Mouse (Mus musculus): ENCODE measurements around the gene Serinc3.
"Not testable (repeated sequence)": the region's sequence is repeated elsewhere in the genome, so short reads cannot be mapped to it uniquely, and the experiment has no call there.

Gene Serinc3

DNA sequence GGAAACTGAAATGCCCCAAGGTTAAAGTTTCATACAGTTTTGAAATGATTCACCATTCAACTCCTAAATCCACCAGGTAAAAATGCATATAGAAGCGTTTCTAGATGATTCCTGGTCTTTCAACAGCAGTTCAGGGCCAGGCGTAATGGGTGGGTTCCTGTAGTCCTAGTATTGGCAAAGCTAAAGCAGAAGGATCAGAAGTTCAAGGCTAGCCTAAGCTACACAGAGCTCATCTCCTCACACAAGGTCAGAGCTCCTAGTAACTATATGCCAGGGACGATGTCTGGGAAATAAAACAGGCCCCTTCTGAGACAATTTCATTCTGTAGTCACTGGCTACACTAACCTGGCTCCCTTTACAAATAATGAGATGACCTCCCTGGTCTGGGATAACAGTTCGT, 13.7 kb downstream of the Serinc3 start:
- no peak for DNase-seq (ENCODE audit: low read depth, low spot score)

DNA sequence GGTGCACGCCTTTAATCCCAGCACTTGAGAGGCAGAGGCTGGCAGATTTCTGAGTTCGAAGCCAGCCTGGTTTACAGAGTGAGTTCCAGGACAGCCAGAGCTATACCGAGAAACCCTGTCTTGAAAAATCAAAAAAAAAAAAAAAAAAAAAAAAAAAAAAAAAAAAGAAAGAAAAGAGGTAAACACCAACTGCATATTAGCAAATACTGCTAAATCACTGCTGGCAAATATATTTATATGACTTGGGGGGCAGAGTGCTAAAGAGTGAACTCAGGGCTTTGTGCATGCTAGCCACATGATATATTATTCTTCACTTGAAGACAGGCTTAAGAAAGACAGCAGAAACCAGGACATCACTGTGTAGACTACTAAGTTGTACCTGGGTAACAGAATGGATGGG, 23.5 kb downstream of the Serinc3 start:
- not testable (repeated sequence) for DNase-seq (ENCODE audit: low read depth, low spot score)

DNA sequence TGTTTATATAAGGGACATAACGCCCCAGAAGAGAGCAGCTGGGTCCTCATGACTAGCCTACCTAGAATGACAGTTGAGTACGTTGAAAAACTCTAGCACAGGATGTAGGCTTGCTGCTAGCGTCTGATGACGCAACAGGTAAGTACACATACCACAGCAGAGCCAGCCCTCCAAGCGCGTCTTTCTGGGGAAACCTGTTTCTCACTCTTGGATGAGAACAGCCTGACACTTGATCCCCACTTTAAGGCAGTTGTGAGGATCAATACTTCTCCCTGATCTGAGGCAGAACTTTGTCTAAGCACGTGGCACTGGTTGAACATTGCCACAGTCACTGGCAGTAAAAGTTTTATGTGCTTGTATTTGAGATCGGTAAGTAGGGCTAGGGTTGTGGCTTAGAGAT, 24.5 kb downstream of the Serinc3 start:
- no peak for DNase-seq (ENCODE audit: low read depth, low spot score)

DNA sequence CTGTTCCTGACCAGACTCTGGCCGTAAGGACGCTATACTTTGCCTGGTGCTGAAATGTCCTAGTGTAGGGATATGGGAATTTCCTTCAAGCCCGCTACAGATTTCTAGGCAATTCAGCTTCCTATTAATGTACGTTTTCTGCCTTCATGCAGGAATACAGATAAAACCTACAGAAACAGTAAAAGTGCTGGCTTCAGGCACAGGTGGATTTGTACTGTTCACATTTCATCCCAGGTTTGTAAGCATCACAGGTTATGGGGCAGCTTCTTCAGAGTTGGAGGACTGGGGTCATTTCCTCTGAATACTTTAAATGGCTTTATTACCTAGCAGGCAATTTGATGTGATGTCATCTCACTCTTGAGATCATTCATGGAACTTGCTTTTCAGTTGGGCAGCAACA, 27.1 kb downstream of the Serinc3 start:
- no peak for DNase-seq (ENCODE audit: low read depth, low spot score)

DNA sequence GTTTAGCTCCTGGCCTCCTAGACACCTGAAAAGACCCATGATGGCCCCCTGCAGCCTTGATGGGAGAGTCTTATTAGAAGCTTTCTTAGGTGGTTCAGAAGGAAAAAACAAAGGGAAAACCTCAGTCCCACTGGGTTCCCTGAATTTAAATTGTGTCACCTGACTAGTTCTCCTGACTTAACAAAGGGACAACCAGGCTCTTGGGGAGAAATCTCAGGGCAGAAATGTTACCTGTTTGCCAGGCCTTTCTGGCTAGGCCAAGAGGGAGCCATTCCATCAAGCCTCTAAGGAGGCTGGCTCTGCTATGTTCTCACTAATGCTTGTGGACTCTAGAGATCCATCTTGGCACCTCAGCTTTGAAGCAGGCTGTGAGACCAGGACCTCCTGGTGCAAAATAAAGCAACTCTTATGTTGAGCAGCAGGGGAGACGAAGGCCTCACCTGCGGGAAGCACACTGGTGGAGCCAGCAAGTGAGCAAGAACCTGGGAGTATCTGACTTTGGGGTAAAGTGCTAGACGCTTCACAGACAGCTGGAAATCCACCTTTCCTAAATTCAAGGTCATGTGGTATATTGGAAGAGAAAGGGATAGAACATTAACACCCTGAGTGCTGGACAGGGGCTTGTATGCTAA, 27.6 kb downstream of the Serinc3 start:
- no peak for DNase-seq (ENCODE audit: low read depth, low spot score)

DNA sequence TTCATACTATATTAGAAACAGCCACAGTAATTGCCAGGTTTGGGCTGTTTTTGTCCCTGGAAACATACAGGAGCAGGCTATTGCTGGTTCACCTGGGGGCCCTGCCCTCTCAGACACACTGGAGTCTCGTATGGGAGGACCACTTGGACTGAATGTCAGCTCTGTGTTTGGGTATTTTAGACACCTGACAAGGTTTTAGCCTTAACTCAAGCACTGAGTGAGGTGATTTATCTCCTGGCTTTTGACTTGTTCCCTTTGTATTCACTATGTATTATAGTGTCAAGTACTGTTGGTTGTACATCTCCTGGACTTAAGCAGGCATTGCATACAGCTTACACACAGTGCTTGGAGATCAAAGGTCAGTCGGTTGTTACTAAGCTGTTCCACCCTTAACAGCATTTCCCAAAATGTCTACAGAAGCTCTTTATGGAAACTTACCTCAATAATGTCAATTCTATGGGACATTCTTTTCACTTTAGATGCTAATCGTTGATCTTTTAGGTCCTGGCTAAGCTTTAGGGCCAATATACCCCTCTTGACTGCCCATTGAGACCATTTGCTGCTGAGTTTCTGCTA, 28.2 kb downstream of the Serinc3 start:
- no peak for DNase-seq (ENCODE audit: low read depth, low spot score)

DNA sequence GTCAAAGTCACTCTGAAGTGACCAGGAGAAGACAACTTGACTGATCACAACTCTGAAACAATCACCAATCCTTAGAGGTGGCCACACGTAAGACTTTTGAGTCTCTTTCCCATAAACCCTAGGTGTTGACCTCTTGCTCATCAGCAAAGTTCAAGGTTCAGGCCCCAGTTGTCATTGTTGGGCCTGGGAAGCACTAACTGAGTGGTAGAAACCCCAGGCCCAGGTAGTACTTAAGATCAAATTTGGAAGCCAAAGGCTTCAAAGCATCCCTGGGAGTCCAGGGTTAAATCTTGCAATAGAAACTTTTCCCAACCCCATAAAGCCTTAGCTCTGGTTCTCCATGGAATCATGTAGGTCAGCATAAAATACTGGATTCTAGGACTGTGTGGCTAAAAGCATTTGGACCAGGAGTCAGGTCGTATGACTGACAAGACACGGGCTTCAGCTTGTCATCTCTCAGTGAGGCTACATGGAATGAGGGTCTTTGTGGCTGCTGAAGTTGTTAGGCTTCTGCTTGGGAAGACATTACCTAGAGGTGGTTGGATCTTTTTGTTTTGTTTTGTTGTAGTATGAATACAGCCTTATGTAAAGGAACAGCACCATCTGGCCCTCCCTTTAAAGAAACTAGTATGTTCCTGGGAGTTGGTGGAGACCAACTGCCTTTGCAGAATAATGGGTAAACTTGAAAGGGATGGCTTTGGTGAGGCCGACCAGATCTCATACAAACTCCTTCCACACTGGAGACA, 28.9 kb downstream of the Serinc3 start:
- DNase-seq (ENCODE audit: low read depth, low spot score): no peak

DNA sequence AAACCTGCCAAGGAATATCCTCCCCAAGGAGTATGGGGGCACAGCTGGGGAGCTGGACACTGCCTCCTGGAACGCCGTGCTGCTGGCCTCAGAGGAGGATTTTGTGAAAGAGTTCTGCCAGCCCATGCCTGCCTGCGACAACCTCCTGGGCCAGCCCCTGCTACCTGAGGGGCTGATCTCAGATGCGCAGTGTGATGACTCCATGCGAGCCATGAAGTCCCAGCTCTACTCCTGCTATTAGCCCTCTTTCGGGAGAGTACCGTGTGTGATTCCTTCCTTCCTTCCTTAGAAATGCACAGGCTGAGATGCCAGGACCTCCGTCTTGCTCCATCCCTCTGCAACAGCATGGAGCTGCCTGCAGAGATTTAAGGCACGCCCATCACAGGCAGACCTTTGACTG, 29.5 kb downstream of the Serinc3 start:
- no peak for DNase-seq (ENCODE audit: low read depth, low spot score)

DNA sequence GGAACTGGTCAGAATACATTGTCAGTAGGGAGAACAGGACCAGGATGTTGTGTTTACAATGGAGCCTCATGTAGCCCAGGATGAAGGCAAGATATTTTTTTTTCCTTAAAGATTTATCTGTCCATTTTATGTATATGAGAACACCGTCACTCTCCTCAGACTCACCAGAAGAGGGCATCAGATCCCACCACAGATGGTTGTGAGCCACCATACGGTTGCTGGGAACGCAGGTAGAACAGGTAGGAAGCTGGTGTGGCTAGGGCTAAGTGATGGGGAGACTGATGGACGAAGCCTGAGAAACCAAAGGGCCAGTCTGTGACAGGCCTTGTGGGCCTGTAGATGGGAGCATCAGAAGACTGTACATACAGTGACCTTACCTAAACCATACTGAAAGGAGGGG, 30.9 kb downstream of the Serinc3 start:
- DNase-seq (ENCODE audit: low read depth, low spot score): no peak

DNA sequence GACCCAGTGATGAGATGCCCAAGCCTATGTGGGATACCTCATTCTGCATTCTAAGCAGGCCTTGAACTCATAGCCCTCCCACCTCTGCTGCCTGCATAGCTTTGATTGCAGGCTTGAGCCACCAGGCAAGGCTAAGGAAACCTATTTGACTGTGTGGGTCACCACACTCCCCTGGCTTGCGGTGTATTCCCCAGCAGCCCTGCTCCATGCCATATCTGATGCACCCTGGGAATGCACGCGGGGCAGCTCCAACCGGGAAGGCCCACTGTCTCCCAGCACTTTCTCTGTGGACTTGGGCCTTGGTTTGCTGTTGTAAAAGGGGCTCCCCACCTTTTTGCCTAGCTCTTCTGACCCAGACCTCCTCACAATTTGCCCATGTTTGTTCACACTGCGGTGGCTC, 31.7 kb downstream of the Serinc3 start:
- no peak for DNase-seq (ENCODE audit: low read depth, low spot score)

DNA sequence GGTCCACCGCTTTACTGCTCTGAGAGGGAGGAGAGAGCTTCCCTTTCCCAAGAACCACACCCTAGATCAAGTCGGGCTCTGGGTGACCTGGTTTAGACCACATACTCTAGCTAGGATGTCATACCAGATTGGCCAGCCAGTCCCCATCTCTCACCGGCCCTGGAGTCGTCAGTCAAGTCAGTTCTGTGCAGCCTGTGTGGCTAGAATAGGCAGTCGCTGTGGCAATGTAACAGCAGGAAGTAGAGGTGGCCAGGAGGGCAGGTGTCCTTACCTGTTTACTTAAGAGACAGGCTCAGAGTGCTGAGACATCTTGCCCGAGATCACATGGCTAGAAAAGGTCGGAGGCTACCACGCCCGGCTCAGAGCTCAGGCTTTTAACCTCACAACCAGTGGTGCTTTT, 33.8 kb downstream of the Serinc3 start:
- no peak for DNase-seq (ENCODE audit: low read depth, low spot score)

DNA sequence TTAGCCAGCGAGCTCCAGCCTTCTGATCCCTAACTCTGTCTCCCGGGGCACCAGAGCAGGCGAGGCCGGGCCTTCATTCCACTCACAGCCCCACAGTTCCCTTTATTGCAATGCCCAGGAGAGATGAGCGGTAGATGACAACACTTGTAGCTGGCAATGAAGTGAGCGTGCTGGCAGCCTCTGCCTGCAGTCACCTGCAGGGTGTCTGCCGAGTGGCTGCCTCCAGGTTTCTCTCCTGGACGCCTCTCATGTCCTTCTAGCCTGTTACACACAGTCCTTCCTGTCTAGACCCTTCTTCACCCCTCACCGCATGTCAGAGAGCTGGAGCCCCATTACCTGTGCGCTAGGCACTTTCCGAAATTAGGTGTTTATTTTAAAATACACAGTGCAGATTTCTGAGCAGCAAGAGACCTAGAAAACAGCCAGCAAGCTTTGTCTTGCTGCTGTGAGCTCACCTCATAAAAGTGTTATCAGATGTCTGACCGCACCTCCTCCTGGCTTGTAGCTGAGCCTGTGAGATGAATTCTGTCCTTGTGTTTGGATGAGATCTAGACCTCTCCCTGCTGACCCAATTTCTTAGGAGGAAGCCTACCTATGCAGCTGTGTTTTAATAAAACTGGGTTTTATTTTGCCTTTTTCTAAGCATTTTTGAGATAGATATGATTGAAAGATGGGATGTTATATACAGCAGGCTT, 35.5 kb downstream of the Serinc3 start:
- DNase-seq (ENCODE audit: low read depth, low spot score): no peak

DNA sequence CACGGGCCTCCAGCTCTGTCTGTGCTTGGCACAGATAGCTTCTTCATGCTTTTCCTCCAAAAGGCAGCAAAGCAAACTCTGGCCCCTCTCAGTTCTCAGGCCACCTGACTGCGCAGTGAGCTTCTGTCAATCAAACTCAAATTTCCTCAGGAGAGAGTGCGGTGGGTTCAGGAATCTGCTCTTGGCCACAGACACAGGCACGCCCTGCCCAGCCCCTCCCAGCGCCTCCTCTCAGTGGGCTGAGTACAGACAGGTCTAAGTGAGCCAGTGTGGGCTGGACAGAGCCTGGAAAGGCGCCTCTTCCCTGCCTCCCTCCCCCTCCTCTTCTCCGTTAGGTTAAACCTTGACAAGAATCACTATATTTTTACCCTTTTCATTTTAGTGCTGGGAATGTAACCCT, 36.9 kb downstream of the Serinc3 start:
- no peak for DNase-seq (ENCODE audit: low read depth, low spot score)

DNA sequence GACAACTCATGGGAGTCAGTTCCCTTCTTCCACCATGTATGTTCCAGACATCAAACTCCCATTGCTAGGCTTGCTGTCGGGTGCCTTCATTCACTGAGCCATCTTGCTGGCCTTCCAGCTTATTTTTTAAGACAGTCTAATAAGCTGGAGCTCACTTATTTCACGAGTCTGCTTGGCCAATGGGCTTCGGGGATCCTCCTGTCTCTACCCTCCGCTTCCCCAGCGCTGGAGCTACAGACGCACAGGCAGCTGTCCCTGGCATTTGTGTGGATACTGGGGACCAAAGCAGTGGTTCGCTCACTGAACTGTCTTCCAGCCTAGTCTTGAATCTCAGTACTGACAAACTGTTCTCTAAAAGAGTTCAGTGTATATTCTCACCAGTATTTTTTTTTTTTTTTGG, 38.8 kb downstream of the Serinc3 start:
- DNase-seq (ENCODE audit: low read depth, low spot score): no peak

DNA sequence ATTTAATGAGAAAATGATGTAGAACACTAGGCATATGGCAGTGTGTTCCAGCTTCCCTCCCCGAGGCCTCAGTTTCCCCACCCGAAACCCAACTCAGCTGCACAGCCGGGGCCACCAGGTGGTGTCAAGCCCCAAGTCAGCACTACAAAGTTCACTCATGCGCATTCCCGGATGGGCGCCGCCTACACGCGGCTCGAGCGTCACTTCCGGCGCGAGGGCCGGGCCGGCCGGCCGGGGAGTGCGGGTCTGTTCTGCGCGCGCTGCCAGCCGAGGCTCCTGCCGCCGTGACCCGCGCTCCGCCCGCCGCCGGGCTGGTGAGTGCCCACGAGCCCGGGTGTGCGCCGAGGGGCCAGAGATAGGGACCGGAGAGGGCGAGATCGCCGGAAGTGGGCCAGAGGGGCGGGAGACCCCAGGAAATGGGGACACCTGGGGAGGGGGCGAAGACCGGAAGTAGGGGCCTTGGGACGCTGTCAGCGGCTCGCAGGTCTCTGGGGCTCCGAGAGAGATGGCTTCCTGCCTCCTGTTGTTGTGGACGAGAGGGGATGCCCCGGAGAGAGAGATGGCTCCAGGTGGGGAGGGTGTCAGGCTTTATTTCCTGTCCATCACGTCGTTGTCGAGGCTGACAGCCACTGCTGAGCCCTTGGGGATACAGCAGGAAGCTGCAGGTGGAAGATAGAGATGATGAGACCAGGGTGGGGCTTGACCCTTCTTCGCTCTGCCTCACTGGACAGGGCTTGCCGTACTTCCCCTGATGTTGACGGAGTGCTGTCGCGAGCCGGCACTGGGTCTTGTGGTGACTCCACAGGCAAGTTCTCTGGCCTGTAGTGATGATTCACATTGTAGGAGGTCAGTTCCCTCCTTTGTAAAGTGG, 42.6 kb downstream of the Serinc3 start, which contains the start of gene Ttpal:
Gene Ttpal, plus strand, starts transcription at position 214 of the 871 bp plus-strand sequence.
- DNase-seq (ENCODE audit: low read depth, low spot score): peak; percentile 93

DNA sequence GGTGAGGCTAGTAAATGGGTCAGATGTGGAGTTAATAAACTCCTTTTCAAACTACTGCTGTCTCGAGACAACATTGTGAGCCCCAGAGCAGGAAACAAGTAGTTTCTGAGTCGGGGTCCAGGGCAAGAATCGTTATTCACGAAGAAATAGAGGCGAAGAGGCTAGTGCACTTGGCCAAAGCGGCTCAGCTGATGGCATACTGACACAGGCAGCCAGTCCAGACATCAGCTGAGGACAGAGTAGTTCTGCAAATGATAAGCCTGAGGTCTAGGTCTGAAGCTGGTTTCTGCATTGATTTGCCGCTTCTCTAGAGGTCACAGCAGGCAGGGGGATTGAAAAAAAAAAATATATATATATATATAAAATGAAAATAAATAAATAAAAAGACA, 43.2 kb downstream of the Serinc3 start:
- DNase-seq (ENCODE audit: low read depth, low spot score): no peak

DNA sequence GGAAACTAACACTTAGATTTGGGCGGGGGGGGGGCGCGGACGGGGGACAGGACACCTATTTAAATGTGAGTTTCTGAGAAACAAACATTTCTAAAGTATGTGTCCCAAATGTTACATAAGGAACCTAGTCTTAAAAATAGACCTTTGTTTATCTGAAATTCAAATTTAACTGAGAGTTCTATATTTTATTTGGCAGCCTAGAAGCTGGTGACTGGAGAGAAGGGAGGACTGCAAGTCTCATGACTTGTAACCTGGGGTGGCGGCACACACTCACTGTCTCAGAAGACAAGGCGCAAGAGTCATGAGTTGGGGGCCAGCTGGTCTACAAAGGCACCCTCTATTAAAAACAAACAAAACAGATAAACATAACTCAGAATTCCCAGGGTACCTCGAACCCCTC, 43.9 kb downstream of the Serinc3 start:
- no peak for DNase-seq (ENCODE audit: low read depth, low spot score)

DNA sequence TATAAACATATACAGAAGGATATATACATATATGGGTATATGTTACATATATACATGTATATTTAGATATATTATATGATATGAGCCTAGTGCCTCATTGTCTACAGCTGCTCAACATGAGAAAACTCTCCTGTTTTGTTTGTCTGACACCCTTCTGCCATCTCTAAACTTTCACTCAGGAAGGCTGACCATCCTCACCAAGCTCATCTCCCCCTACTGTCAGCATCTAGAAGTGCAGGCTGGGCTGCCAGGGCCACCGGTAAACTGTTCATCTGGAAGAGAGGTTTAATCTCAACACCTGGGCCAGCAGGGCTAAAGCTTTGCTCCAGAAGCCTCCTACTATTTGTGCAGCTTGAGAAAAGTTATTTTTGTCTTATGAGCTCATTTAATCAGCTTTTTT, 45.7 kb downstream of the Serinc3 start:
- peak; percentile 71 for DNase-seq (ENCODE audit: low read depth, low spot score)

DNA sequence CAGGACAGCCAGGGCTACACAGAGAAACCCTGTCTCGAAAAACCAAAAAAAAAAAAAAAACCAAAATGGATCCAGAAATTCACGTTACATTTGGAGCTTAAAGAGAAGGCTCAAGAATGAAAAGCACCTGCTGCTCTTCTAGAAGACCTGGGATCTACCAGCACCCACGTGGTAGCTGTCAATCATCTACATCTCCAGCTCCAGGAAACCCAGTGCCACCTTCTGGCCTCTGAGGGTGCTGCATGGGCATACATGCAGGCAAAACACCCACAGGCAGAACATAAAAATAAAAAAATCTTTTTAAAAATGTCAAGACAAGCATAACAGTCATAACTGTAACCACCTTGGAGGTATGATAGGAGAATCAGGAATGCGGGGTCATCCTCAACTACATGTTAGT, 47.3 kb downstream of the Serinc3 start:
- DNase-seq (ENCODE audit: low read depth, low spot score): peak; percentile 79

DNA sequence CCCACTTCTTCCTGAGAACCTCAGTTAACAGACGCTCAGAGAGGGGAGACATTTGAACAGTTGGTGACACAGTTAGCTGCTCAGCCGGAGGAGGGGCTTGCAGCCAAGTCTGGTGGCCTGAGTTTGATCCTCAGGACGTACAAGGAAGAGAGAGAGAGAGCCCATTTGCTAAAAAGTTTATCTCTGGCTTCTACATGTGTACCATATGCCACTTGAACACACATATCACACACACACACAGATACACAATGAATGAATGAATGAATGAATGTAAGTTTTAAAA, 48.1 kb downstream of the Serinc3 start:
- no peak for DNase-seq (ENCODE audit: low read depth, low spot score)

DNA sequence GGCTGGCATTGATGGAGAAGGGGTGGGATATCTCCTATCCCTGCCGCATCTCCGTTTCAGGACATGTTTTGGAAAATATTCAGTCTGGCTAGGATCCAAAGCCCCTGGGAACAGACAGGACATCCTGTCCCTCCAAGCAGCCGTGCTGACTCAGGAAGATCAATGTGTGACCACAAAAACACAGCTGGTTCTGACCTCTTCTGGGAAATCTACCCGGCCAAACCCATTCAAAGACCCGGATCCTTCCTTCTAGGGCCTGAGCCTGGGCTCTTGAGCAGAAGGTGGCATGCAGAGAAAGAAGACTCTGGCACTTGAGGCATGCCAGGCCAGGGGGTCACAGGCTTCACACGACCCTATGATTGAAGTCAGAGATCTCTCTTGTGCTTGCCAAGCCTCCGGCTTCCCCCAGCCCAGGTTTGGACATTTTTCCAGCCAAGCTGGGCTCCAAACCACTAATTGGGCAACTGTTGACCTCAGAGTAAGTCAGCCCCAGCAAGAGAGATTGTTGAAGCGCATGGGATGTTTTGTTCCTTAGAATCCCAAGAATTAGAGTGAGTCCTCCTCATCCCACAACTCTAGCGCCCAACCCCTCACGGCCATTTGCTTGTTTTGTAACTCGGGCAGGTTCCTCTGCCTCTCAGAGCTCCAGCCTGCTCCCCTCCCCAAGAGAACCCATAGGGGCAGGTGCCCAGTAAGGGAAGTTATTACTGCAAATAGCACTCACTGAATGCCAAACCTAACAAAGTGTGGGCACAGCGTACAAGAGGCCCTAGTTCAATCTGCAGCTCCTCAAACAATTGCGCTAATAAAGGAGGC, 48.7 kb downstream of the Serinc3 start:
- DNase-seq (ENCODE audit: low read depth, low spot score): no peak

All from CD4-positive helper T cell, adult 2 months (primary cell).